In genomic region chr11:106544916-106545315, GRCm38 (mm10) we compare ENCODE assay signal across 13 mouse cellular contexts. TPM values are rescaled to one million over a fixed set of nuclear protein-coding genes. Genes with fewer than 3 reads are reported as not detected.
DNase-seq lines count a peak whose midpoint lies in the region.
"Had no signal": no experiment of that assay in that cellular context is flagged by ENCODE, and none has a peak within 500 bp of the region (broad histone marks: within the 10 kb centered on the region; RNA-seq: fewer than 3 reads in every experiment).

No protein-coding gene starts in this region.

- peak; percentile 18 for DNase-seq in spleen, adult 12 weeks (ENCODE audit: low spot score)
- no peak for DNase-seq in spleen, postnatal 14 days (ENCODE audit: low spot score in 2 of 2)
- DNase-seq in induced T-regulatory cell, adult 2 months (ENCODE audit: low read depth), result peak; percentile 89
- DNase-seq in spleen, postnatal 36 days (ENCODE audit: low spot score in 2 of 2), result peak; percentile 78 to 81
- DNase-seq in thymus, postnatal 4 days, result peak; percentile 50
- no peak for DNase-seq in frontal cortex, adult 2 months (ENCODE audit: extremely low spot score in 1 of 2, low spot score in 1 of 2)
- no peak for DNase-seq in embryo, embryonic 11 days
- no peak for DNase-seq in kidney, adult 11 months
- DNase-seq: adrenal gland, adult 8-10 months; cerebellum, postnatal 36 days; heart, adult 18-20 months; lung, adult 2 months; right cerebral cortex, postnatal 4 days had no signal

RNA-seq across cellular contexts. Expression of gene Ern1, which starts 57.3 kb away (rescaled TPM):
- polyA plus RNA-seq in frontal cortex, adult 2 months (2012; rRNA removed), result 7.2 and 7.7 TPM in 2 replicates

Comparison
In these comparisons a context has a peak if more than half of its experiments do, and no peak if none do; other contexts are left out.
1. DNase-seq: peak in spleen, adult 12 weeks (single experiment), induced T-regulatory cell, adult 2 months (single experiment), spleen, postnatal 36 days (2 of 2) and thymus, postnatal 4 days (single experiment); none in spleen, postnatal 14 days (0 of 2), frontal cortex, adult 2 months (0 of 2), embryo, embryonic 11 days (single experiment) and kidney, adult 11 months (single experiment).